Mouse (Mus musculus) limb, embryonic 14.5 days (tissue): ENCODE measurements around the gene Kcnh5. TPM values are rescaled to one million over a fixed set of nuclear protein-coding genes. Genes with fewer than 3 reads are reported as not detected.

Experiments
- ATAC-seq: fragments of 200-750 bp; cut with Nextera tagmentation; 2 replicates; pipeline ENCODE4 v1.8.0; 2017; ENCODE audit warnings: low read depth, moderate number of reproducible peaks, moderate TSS enrichment; ENCODE audit not compliant: low FRiP score
- DNase-seq: peaks from one replicate; pipeline ENCODE4 v3.0.0-alpha.2; 2015; ENCODE audit warnings: low spot score
- H3K27ac ChIP-seq: fragments of 300-500 bp; sonication (generic); replicated peaks from 2 replicates; pipeline ENCODE4 v1.5.1; 2014; ENCODE audit warnings: low read depth, mild to moderate bottlenecking, low read length, moderate library complexity, mixed read lengths
- H3K27me3 ChIP-seq: fragments of 300-500 bp; sonication (generic); 2 replicates; pipeline ENCODE4 v1.6.1; 2014; ENCODE audit warnings: low read length, mixed read lengths; ENCODE audit not compliant: control insufficient read depth, insufficient read depth
- H3K36me3 ChIP-seq: fragments of 300-500 bp; sonication (generic); 2 replicates; pipeline ENCODE4 v1.6.1; 2014; ENCODE audit warnings: mild to moderate bottlenecking, low read length, moderate library complexity, mixed read lengths; ENCODE audit not compliant: control insufficient read depth, insufficient read depth
- H3K4me1 ChIP-seq: fragments of 300-500 bp; sonication (generic); 2 replicates; pipeline ENCODE4 v1.6.1; 2014; ENCODE audit warnings: antibody characterized with exemption, low read length, mixed read lengths; ENCODE audit not compliant: control insufficient read depth, insufficient read depth
- H3K4me2 ChIP-seq: fragments of 300-500 bp; sonication (generic); replicated peaks from 2 replicates; pipeline ENCODE4 v1.6.1; 2014; ENCODE audit warnings: low read depth, mild to moderate bottlenecking, low read length, moderate library complexity; ENCODE audit not compliant: severe bottlenecking
- H3K4me3 ChIP-seq: fragments of 300-500 bp; sonication (generic); replicated peaks from 2 replicates; pipeline ENCODE4 v1.5.1; 2014; ENCODE audit warnings: low read length
- H3K9ac ChIP-seq: fragments of 300-500 bp; sonication (generic); 2 replicates; pipeline ENCODE4 v1.6.1; 2014; ENCODE audit warnings: mild to moderate bottlenecking, low read depth, low read length, moderate library complexity; ENCODE audit not compliant: severe bottlenecking
- H3K9me3 ChIP-seq: fragments of 300-500 bp; sonication (generic); 2 replicates; pipeline ENCODE4 v1.6.1; 2016; ENCODE audit warnings: low read length; ENCODE audit not compliant: control insufficient read depth
- POLR2A ChIP-seq: fragments of 200-500 bp; IDR thresholded peaks from 2 replicates; pipeline ENCODE4 v1.8.0; 2012; ENCODE audit warnings: inconsistent platforms, mild to moderate bottlenecking, moderate library complexity, borderline replicate concordance; ENCODE audit not compliant: insufficient read depth, insufficient read length; ENCODE audit errors: extremely low read depth
- WGBS: fragments of 180-500 bp; shearing (Covaris S2); extraction: QIAGEN DNeasy Blood & Tissue Kit; methylation state at CpG from one replicate; pipeline ENCODE4 v1.1.7; 2014; 5-methylcytosine and 5-hydroxymethylcytosine counted together
- polyA plus RNA-seq, 2 experiments: library from polyadenylated mRNA; depleted of rRNA in 1 of 2; stranded (reverse) in 1 of 2; unstranded in 1 of 2; fragments of >200 nt; fragmentation: Nextera tagmentation in 1 of 2; extraction: Ambion mirVana in 1 of 2; gene quantifications; 2 replicates each; pipeline versions ENCODE4 v1.2.1 to v1.2.3; 2012 to 2014

Gene Kcnh5
- polyA plus RNA-seq, 2 experiments = 0.28 to 0.43 TPM

DNA sequence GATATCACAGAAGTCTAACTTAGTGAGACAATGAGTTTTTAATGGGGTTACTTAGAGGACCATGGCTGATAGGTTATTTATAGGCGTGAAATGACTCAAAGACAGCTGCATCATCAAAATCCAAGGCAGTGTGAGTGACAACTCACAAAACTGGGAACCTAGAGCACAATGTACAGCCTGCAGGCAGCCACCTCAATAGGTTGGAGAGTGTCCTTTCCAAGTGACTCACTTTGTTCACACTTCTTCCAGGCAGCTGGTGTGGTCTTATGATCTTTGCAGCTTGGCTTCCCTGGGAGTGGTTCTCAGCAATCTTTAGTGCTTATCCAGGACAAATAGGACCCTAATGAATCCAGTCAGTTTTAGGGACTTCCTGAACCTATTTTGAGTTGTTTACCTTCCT, 322.9 kb downstream of the Kcnh5 start:
- no peak for TF ChIP-seq POLR2A
- H3K36me3 ChIP-seq = no peaks in the 10 kb centered on the region
- 70% methylated on average over 1 of the region's 1 CpGs for WGBS
- ATAC-seq (no peak), DNase-seq (no peak)
- no peaks in the 10 kb centered on the region for H3K9me3 ChIP-seq
- H3K27me3 ChIP-seq = no peaks in the 10 kb centered on the region
- H3K4me1 ChIP-seq = no peaks in the 10 kb centered on the region
- H3K4me2 ChIP-seq = no peak overlapping the region
- no peak overlapping the region for H3K4me3 ChIP-seq
- H3K9ac ChIP-seq = no peak overlapping the region
- H3K27ac ChIP-seq = no peak overlapping the region

- no peak for TF ChIP-seq POLR2A
- no peak for DNase-seq
- Histone ChIP-seq H3K4me3 (no peak overlapping the region), H3K9me3 (no peaks in the 10 kb centered on the region), H3K36me3 (no peaks in the 10 kb centered on the region), H3K4me1 (no peaks in the 10 kb centered on the region), H3K4me2 (no peak overlapping the region), H3K9ac (no peak overlapping the region), H3K27me3 (no peaks in the 10 kb centered on the region), H3K27ac (no peak overlapping the region)
- WGBS = 74% methylated on average over 2 of the region's 2 CpGs
- no peak for ATAC-seq
Observed at GRCm38 (mm10) chr12:74850323-74850722, 326.8 kb downstream of the Kcnh5 start.

GRCm38 (mm10) chr12:74849912-74850311, 327.2 kb downstream of the Kcnh5 start:
- 85% methylated on average over 4 of the region's 4 CpGs for WGBS
- no peak for DNase-seq
- Histone ChIP-seq H3K4me3 (no peak overlapping the region), H3K36me3 (no peaks in the 10 kb centered on the region), H3K9me3 (no peaks in the 10 kb centered on the region), H3K4me2 (no peak overlapping the region), H3K4me1 (no peaks in the 10 kb centered on the region), H3K27ac (no peak overlapping the region), H3K27me3 (no peaks in the 10 kb centered on the region), H3K9ac (no peak overlapping the region)
- no peak for ATAC-seq
- TF ChIP-seq POLR2A = no peak

- Histone ChIP-seq H3K27ac (no peak overlapping the region), H3K27me3 (no peaks in the 10 kb centered on the region), H3K9ac (no peak overlapping the region), H3K4me1 (no peaks in the 10 kb centered on the region), H3K4me2 (no peak overlapping the region), H3K4me3 (no peak overlapping the region), H3K36me3 (no peaks in the 10 kb centered on the region), H3K9me3 (no peaks in the 10 kb centered on the region)
- no peak for TF ChIP-seq POLR2A
- DNase-seq = no peak
- WGBS = 85% methylated on average over 12 of the region's 12 CpGs
- ATAC-seq = no peak
Observed at GRCm38 (mm10) chr12:74848611-74849347, 328.4 kb downstream of the Kcnh5 start.

Other genes starting within 250 kb of the Kcnh5 start
- 80.1 and 81.1 TPM in 2 replicates for gene Rhoj, start 131.0 kb upstream of the Kcnh5 start, polyA plus RNA-seq (2012; rRNA removed)
- gene Rhoj, start 131.0 kb upstream of the Kcnh5 start, polyA plus RNA-seq (2014; fragmentation: Nextera tagmentation; extraction: Ambion mirVana) = 90.3 and 99.9 TPM in 2 replicates
- not detected in 2 replicates for gene Gphb5, start 239.4 kb upstream of the Kcnh5 start, polyA plus RNA-seq (2012; rRNA removed)
- gene Gphb5, start 239.4 kb upstream of the Kcnh5 start, polyA plus RNA-seq (2014; fragmentation: Nextera tagmentation; extraction: Ambion mirVana) = not detected in 2 replicates